Mouse (Mus musculus): Measurements from ENCODE around the gene Olfr671.

GRCm38 (mm10) chr7:104927957-104928356 lies 51.0 kb downstream of the Olfr671 start, which contains the start of gene Olfr668:
- TF ChIP-seq EP300 (IDR thresholded peaks at IDR 0.05; ENCODE audit: low read depth) (no peak), CTCF (IDR thresholded peaks at IDR 0.05; ENCODE audit: low read depth) (no peak)

All from liver, embryonic 14.5 days (tissue).